Mouse (Mus musculus) right cerebral cortex, postnatal 14 days (tissue): ENCODE results near the gene Gm34653.
A peak's percentile ranks its signal among the peaks of the same experiment; 100 is the strongest.
"Not testable (repeated sequence)": the region's sequence is repeated elsewhere in the genome, so short reads cannot be mapped to it uniquely, and the experiment has no call there.

Experiments used
- DNase-seq: peaks from one replicate; pipeline ENCODE4 v3.0.0; 2022

Gm34653 gene

DNA sequence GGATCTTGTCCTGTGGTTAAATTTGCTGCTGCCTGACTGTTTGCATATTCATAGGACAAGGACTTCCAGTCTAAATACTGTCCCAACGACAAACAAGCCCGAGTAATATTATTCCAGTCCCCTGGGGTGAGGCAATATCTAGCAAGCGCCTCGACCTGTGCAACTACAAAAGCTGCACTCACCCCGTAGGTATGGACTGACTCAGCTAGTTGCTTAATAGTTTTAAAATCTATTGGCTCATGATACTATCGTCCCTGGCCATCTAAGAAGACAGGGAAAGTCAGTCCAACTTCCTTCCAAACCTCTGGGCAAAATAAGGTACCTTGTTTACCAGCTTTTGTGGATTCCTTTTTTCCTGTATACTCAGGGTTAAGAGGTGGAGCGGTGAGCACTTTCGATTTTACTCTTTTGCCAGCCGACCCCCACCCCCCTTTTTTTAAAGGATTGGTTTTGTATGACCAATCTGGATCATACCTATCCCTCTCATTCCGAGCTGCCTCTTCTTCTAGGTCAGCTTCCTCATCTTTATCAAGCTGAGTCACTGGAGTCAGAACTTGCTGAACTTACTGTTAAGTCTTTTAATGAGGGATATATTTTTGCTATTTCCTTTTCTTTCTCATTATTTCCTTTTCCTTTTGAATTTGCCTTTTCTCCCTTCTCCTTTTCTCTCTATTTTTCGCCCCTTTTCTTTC, at the start of gene Gm34653:
TSS of gene Gm34653 (plus strand) at position 242 of the 692 bp plus-strand sequence.
- DNase-seq: not testable (repeated sequence)

GRCm38 (mm10) chr2:34783064-34784020, 49.5 kb upstream of the Gm34653 start:
- DNase-seq: no peak

DNA sequence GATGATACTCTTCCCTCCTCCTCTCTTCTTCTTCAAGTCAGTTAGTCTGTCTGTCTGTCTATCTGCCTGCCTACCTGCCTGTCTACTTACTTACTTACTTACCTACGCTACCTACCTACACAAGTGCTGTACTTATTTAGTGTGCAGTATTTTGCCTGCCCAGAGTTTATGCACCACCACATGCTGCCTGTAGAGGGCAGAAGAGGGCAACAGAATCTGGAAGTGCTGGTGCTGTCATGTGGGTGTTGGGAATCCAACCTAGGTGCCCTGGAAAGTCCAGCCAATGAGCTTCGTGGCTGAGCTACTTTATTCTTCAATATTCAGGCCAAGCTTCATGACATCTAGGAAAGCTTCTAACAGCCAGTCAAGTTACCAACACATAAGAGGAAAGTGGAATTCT, 48.7 kb upstream of the Gm34653 start:
- DNase-seq: no peak

DNA sequence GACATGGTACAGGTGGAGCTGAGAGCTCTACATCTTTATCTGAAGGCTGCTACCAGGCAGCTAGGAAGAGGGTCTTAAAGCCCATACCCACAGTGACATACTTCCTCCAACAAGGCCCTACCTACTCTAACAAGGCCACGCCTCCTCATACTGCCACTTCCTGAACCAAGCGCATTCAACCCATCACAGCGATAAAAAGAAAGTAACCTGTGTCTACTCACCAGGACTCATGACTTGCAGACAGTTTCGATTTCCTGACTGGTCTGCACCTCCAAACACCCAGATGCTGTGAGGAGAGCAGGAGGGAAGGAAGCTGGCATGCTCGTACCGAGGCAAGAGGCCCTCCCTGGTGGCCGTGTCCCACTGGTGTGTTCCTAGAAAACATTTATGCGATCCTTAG, 42.5 kb upstream of the Gm34653 start:
- DNase-seq: no peak

GRCm38 (mm10) chr2:34792543-34792942, 40.3 kb upstream of the Gm34653 start:
- not testable (repeated sequence) for DNase-seq

DNA sequence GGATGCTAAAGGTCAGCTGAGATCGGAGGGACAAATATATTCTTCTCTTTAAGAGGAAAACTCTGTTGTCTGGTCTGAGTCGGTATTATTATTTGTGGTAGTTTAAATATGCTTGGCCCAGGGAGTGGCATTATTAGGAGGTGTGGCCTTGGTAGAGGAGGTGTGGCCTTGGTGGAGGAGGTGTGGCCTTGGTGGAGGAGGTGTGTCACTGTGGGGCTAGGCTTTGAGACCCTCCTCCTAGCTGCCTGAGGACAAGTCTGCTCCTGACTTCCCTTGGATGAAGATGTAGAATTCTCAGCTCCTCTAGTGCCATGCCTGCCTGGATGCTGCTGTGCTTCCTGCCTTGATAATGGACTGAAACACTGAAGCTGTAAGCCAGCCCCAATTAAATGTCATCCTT, 38.3 kb upstream of the Gm34653 start:
- DNase-seq: no peak

- no peak for DNase-seq
Observed at GRCm38 (mm10) chr2:34795426-34795825, 37.4 kb upstream of the Gm34653 start.

DNA sequence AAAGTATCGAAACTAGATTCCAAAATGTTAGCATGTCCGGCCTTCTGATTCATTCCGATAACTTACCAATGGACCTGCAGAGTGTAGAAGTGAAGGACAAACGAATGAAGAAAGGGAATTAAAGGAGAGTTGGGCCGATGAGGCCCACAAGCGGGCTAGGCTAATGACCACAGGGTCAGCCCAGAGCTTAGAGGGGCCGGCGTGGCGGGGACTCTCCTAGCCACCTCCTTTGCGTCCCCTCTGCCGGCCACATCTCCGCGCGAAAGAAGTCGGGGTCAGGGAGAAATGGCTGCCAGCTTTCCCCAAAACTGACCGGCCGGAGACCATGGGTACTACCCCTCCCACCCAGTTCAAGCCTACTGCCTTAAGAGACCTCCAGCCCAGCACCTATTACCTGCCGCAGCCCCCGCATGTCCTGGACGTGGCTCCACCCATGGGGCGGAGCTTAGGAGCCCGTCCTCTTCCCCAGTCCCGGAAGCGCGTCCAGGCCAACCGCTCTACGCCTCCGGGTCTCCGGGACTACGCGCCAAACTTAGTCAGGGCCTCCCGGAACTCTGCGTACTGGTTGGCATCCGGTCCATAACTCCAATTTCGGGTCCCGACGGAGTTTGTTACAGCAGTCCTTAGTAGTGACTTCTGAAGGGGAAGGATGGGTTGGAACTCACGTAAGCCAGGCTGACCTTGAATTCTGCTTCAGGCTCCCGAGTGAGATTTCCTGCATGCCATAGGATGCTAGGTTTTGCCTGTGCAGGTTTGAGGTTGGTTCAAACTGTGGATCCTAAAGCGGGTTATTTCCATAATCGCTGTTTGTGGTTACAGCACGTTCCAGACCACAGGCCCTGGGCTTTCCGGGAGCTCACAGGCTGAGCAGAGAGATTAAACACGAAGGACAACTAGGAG, 33.2 kb upstream of the Gm34653 start, which contains the start of gene Rabepk:
TSS of gene Rabepk (minus strand) at position 556 of the 900 bp plus-strand sequence.
- peak; percentile 65 for DNase-seq

DNA sequence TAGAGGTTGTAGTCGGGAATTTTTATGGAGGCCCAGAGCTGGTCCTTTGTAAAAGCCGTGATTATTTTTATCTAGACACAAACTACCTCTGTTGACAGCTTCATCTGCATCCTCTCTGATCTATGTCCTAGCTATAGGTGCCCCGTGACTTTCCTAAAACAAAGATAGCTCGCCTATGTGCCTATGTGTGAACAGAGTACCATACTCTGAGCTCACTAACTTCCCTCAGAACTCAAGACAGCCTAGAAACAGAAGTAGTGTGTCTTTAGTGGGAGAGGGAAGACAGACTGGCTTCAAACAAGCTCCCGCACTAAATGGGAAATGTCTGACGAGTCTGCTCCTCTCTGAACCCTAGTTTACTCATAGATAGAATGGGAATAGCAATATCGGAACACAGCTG, 32.4 kb upstream of the Gm34653 start:
- no peak for DNase-seq

DNA sequence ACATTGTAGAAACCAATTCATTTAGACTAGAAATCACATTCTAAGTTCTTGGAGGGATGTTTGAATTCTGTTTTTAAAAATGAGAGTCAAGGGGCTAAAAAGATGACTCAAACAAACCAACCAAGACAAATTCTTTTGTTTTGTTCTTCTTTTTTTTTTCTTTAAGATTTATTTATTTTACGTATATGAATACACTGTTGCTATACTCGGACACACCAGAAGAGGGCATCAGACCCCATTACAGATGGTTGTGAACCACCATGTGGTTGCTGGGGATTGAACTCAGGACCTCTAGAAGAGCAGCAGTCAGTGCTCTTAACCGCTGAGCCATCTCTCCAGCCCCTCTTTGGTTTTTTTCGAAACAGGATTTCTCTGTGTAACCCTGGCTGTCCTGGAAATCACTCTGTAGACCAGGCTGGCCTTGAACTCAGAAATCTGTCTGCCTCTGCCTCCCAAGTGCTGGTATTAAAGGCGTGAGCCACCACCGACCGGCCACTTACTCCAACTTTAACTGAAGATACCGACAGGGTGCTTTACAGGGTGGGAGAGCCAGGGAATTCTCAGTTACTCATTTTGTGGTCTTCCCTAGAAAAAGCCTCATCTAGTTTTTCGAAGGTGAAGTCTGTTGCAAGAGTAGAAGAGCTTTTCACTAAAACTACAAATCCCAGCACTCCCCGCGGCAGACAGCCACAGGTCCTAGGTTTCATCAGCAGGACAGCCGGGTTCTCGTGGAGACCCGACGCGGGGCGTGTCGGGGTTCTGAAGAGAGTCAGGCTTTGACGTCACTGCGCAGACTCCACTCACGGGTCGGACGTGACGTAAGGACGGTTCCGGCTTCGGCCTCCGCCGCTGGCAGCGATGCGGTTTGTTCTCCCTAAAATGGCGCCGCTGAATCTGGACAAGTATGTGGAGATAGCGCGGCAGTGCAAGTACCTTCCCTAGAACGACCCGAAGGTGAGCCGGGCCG, 31.0 kb upstream of the Gm34653 start:
- peak; percentile 97 for DNase-seq

GRCm38 (mm10) chr2:34802565-34803245, 30.1 kb upstream of the Gm34653 start:
- not testable (repeated sequence) for DNase-seq

DNA sequence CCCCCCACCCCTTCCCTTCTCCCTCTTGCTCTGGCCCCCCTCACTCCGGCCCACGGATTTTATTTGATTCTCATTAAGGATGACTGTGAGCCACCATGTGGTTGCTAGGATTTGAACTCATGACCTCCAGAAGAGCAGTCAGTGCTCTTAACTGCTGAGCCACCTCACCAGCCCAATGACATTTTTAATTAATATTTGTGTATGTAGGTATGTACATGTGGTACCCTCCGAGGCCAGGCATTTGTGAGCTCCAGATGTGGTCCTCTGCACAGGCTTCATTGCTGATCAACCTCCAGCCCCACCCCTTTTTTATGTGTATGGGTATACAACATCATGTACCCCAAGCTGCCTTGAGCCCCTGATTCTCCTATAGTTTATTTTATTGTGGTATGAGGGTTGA, 29.1 kb upstream of the Gm34653 start:
- no peak for DNase-seq

DNA sequence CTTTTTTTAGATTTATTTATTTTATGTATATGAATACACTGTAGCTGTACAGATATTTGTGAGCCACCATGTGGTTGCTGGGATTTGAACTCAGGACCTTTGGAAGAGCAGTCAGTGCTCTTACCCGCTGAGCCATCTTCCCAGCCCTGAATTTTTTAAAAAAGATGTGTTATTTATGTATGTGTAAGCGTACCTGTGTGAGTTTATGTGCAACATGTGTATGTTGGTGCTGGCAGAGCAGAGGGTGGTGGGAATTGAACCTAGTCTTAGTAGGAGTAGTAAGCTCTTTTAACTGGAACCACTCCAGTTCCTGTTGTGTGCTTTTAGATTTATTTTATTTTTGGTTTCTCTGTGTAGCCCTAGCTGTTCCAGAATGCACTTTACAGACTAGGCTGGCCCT, 28.6 kb upstream of the Gm34653 start:
- no peak for DNase-seq

DNA sequence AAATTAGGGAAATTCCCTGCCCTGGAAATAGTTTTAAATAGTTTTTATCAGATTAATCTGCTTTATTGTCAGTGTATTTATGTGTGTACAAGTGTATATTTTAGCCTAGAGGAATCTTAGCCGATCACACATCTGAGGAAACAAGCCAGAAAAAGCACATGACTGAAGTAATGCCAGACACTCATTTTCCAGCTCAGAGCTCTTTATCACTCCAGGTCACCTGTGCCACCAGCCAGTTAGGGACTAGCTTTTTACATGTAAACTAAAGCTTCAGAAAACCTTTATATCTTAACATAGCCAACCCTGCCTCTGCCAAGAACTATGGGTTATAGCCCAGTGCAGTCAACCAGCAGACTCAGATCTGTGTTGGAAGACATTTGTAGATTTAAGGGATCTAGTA, 28.0 kb upstream of the Gm34653 start:
- DNase-seq: no peak

DNA sequence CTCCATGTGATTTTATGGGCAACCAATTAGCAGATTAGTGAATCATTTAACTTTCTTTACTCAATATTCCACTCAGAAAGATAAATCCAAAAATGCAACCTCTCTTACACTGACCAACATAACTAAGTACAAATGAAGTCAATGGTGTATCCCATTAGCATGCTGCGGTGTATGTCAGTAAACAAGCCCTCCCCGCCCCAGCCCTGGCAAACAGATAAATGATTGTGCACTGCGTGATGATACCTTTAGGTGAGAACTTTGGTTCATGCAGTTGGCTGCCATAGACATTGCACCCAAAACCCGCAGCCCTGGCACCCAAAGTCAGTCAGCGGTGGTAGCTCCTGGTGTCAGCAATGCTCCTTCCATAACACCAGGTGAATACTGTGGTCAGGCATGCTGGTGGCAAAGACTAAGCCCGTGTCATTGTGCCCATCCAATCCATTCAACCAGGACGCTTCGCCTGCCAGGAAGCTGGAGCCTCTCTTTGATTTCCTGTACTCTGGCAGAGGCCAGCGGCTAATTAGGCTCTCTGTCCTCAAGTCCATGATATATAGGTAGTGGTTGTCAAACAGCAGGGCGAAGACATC, 27.4 kb upstream of the Gm34653 start:
- DNase-seq: no peak

DNA sequence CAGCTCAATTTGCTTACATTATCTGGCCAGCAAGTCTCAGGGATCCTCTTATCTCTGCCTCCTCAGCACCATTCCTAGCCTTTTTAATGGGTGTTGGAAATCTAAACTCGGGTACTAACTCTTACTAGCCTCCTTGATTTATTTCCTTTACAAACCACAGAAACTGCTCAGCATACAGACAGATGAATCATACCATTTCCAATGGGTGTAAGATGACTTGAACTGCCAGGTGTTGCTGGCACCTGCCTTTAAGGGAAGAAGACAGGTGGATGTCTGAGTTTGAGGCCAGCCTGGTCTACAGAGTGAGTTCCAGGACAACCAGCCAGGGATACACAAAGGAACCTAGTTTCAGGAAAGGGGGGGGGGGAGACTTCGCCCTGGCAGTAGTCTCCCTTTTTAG, 24.8 kb upstream of the Gm34653 start:
- no peak for DNase-seq

DNA sequence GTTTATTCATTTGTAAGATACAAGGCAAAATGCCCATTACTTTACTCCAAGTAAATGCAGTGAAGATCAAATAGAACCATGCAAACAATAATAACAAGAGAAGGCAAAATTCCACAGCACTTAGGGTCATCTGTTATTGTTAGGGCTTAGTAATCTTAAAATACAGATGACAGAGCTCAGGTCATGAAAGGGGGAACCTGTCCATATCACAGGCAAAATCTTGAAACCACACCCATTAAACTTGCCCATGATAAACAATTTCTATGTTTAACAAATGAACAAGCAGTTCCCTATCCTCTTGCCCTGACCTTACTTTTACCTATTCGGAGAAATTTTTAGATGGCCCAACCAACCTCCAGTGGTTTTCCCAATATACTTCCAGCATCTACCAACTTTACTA, 23.2 kb upstream of the Gm34653 start:
- DNase-seq: no peak

DNA sequence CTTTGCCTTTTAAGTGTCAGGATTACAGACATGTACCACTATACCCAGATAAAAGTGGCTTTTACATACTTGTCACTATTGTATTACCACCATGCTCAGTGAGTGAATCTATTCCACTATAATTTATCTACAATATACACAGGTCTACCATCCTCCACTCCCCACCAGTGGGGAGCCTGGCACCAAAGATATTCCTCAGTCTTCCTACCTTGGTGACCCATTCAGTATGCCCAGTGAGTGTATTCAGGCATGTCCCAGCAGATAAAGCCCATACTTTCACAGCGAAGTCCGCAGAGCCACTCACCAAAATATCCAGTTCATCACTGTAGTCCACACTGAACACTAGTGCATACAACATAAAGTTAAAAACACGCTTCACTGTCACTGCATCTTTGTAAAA, 22.0 kb upstream of the Gm34653 start:
- DNase-seq: no peak

- DNase-seq: no peak
Observed at GRCm38 (mm10) chr2:34812706-34813105, 20.1 kb upstream of the Gm34653 start.

DNA sequence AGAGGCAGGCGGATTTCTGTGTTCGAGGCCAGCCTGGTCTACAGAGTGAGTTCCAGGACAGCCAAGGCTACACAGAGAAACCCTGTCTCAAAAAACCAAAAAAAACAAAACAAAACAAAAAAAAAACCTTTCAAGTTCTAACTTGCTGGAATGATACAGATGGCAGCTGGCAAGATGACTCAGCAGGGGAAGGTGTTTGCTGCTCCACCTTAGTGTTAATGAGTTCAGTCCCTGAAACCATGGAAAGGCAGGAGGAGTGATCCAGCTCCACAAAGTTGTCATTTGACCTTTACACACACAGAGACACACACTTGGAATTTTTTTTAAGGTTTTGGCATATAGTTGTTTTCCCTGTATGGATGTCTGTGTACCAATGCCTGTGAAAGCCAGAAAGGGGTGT, 16.9 kb upstream of the Gm34653 start:
- not testable (repeated sequence) for DNase-seq

DNA sequence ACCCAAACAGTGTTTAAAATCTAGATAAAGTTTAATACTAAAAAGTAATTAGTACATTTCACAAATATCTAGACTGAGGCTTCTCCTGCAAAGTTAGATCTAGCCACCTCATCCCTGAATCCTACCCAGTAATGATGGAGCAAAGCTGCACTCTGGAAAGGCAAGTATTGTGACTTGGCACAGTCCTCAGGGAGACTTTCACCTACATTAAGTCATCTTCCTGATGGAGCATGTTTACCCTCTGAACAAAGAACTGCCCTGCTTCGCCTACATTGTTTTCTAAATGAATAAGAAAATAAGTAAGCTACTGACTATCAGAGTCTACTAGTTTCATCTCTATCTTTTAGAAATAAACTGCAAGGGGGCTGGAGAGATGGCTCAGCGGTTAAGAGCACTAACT, 14.3 kb upstream of the Gm34653 start:
- no peak for DNase-seq
